Mouse (Mus musculus): ENCODE data around the gene Cgn. TPM values are rescaled to one million over a fixed set of nuclear protein-coding genes. Genes with fewer than 3 reads are reported as not detected.

The Cgn gene
- polyA plus RNA-seq, 1 experiment from 2014 or later = 3.0 TPM

Other genes with a start within 250 kb of the Cgn start
- 36.4 and 39.9 TPM in 2 replicates for gene Snx27, start 203.8 kb downstream of the Cgn start, polyA plus RNA-seq (2014; fragmentation: Nextera tagmentation; extraction: Ambion mirVana)
- gene Gm10972, start 143.4 kb downstream of the Cgn start, polyA plus RNA-seq (2014; fragmentation: Nextera tagmentation; extraction: Ambion mirVana) = not detected in 2 replicates
- gene Tuft1, start 127.6 kb downstream of the Cgn start, polyA plus RNA-seq (2014; fragmentation: Nextera tagmentation; extraction: Ambion mirVana) = 3.4 and 3.6 TPM in 2 replicates
- gene Selenbp2, start 92.9 kb downstream of the Cgn start, polyA plus RNA-seq (2014; fragmentation: Nextera tagmentation; extraction: Ambion mirVana) = not detected in 2 replicates
- 23.6 and 25.0 TPM in 2 replicates for gene Pogz, start 51.1 kb upstream of the Cgn start, polyA plus RNA-seq (2014; fragmentation: Nextera tagmentation; extraction: Ambion mirVana)
- 375 and 398 TPM in 2 replicates for gene Psmb4, start 100.5 kb upstream of the Cgn start, polyA plus RNA-seq (2014; fragmentation: Nextera tagmentation; extraction: Ambion mirVana)
- gene Selenbp1, start 146.6 kb upstream of the Cgn start, polyA plus RNA-seq (2014; fragmentation: Nextera tagmentation; extraction: Ambion mirVana) = 6.2 and 7.8 TPM in 2 replicates
- 7.1 and 7.2 TPM in 2 replicates for gene Rfx5, start 167.6 kb upstream of the Cgn start, polyA plus RNA-seq (2014; fragmentation: Nextera tagmentation; extraction: Ambion mirVana)
- 24.8 and 27.0 TPM in 2 replicates for gene Pi4kb, start 188.2 kb upstream of the Cgn start, polyA plus RNA-seq (2014; fragmentation: Nextera tagmentation; extraction: Ambion mirVana)
- gene Zfp687, start 229.0 kb upstream of the Cgn start, polyA plus RNA-seq (2014; fragmentation: Nextera tagmentation; extraction: Ambion mirVana) = 27.6 and 32.8 TPM in 2 replicates